Mouse (Mus musculus) forebrain, postnatal 0 days (tissue): ENCODE data around the gene Rrbp1. TPM values are rescaled to one million over a fixed set of nuclear protein-coding genes. Genes with fewer than 3 reads are reported as not detected.
A peak's percentile ranks its signal among the peaks of the same experiment; 100 is the strongest.

Experiments used
- ATAC-seq: fragments of 200-750 bp; cut with Nextera tagmentation; 2 replicates; pipeline ENCODE4 v1.8.0; 2017; ENCODE audit warnings: mild to moderate bottlenecking, moderate library complexity
- DNase-seq: peaks from one replicate; pipeline ENCODE4 v3.0.0-alpha.2; 2015
- H3K27ac ChIP-seq: fragments of 300-500 bp; sonication (generic); 2 replicates; pipeline ENCODE4 v1.5.1; 2014; ENCODE audit warnings: low read depth, mild to moderate bottlenecking, antibody characterized with exemption, low read length, moderate library complexity, mixed read lengths
- H3K27me3 ChIP-seq: fragments of 300-500 bp; sonication (generic); 2 replicates; pipeline ENCODE4 v1.6.1; 2014; ENCODE audit warnings: mild to moderate bottlenecking, low read length, mixed read lengths; ENCODE audit not compliant: insufficient read depth
- H3K36me3 ChIP-seq: fragments of 300-500 bp; sonication (generic); 2 replicates; pipeline ENCODE4 v1.6.1; 2014; ENCODE audit warnings: mild to moderate bottlenecking, moderate library complexity; ENCODE audit not compliant: insufficient read depth
- H3K4me1 ChIP-seq: fragments of 300-500 bp; sonication (generic); 2 replicates; pipeline ENCODE4 v1.6.1; 2014; ENCODE audit warnings: antibody characterized with exemption; ENCODE audit not compliant: insufficient read depth
- H3K4me2 ChIP-seq: fragments of 300-500 bp; sonication (generic); 2 replicates; pipeline ENCODE4 v1.6.1; 2014; ENCODE audit warnings: low read depth, mild to moderate bottlenecking, moderate library complexity
- H3K4me3 ChIP-seq: fragments of 300-500 bp; sonication (generic); 2 replicates; pipeline ENCODE4 v1.5.1; 2014; ENCODE audit warnings: low read depth, low read length, mixed read lengths
- H3K9ac ChIP-seq: fragments of 300-500 bp; sonication (generic); 2 replicates; pipeline ENCODE4 v1.6.1; 2014; ENCODE audit warnings: mild to moderate bottlenecking
- H3K9me3 ChIP-seq: fragments of 300-500 bp; sonication (generic); 2 replicates; pipeline ENCODE4 v1.6.1; 2016; ENCODE audit warnings: low read length
- CTCF ChIP-seq: sonication (generic); IDR thresholded peaks from 2 replicates; pipeline ENCODE4 v1.5.1; 2016; ENCODE audit warnings: antibody characterized with exemption, control low read depth, low read depth
- WGBS: fragments of 180-500 bp; shearing (Covaris S2); extraction: QIAGEN DNeasy Blood & Tissue Kit; methylation state at CpG from one replicate; pipeline ENCODE4 v1.1.7; 2014; 5-methylcytosine and 5-hydroxymethylcytosine counted together
- polyA plus RNA-seq: library from polyadenylated mRNA; unstranded; fragments of >200 nt; fragmentation: Nextera tagmentation; extraction: Ambion mirVana; gene quantifications from 2 replicates; pipeline ENCODE4 v1.2.1, GENCODE M21; 2015
- total RNA-seq: library from RNA; depleted of rRNA; stranded (reverse); fragments of >200 nt; gene quantifications from 2 replicates; pipeline ENCODE4 v1.2.3, GENCODE M21; 2014; rRNA removed

Rrbp1 gene
- total RNA-seq (30.5 and 37.1 TPM in 2 replicates), polyA plus RNA-seq (12.5 and 19.5 TPM in 2 replicates)

DNA sequence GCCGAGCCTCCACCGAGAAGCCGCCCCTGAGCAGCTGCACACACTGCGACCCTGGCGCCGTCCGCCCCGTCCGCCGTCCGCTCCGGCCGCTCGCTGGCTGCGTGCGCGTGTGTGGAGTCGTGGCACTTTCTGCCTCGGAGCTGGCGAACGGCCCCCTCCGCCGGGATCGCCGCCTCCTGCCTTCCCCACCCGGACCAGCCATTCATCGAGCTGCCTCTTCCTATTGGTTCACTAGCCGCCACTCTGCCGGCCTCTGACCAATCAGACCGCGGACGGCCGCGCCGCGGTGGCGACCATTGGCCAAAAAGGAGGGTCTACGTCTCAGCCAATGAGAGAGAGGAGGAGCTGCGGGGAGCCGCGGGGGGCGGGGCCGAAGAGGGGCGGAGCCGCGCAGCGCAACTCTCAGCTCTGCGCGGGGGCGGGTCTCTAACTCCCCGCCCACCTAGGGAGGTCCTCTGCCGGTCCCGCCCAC lies at the start of gene Rrbp1:
Gene Rrbp1 (minus strand): TSS at position 184 of the 472 bp plus-strand sequence.
- no peaks in the 10 kb centered on the region for H3K27me3 ChIP-seq
- DNase-seq, result peak; percentile 99
- no peaks in the 10 kb centered on the region for H3K36me3 ChIP-seq
- H3K4me2 ChIP-seq, result peak within 1 kb of the TSS; percentile 54
- WGBS, result under 1% methylated on average over 43 of the region's 53 CpGs
- peak within 1 kb of the TSS; percentile 81 for H3K27ac ChIP-seq
- peak within 1 kb of the TSS; percentile 81 for H3K4me3 ChIP-seq
- H3K4me1 ChIP-seq, result 0 out of 2 replicates have a peak, but pooled peaks cover 5% of the 10 kb centered on the region
- no peak for TF ChIP-seq CTCF
- H3K9ac ChIP-seq, result peak within 1 kb of the TSS; percentile 62
- no peaks in the 10 kb centered on the region for H3K9me3 ChIP-seq
- peak; percentile 99 for ATAC-seq

- Histone ChIP-seq H3K27me3 (no peaks in the 10 kb centered on the region), H3K9me3 (no peaks in the 10 kb centered on the region), H3K9ac (no peak overlapping the region), H3K36me3 (no peaks in the 10 kb centered on the region), H3K4me3 (no peak overlapping the region), H3K4me2 (no peak overlapping the region), H3K4me1 (no peaks in the 10 kb centered on the region), H3K27ac (no peak overlapping the region)
- WGBS, result 50% methylated on average over 2 of the region's 2 CpGs
- no peak for TF ChIP-seq CTCF
- no peak for ATAC-seq
- no peak for DNase-seq
These were observed 46.7 kb upstream of the Rrbp1 start for GRCm38 (mm10) chr2:144057735-144058134.

DNA sequence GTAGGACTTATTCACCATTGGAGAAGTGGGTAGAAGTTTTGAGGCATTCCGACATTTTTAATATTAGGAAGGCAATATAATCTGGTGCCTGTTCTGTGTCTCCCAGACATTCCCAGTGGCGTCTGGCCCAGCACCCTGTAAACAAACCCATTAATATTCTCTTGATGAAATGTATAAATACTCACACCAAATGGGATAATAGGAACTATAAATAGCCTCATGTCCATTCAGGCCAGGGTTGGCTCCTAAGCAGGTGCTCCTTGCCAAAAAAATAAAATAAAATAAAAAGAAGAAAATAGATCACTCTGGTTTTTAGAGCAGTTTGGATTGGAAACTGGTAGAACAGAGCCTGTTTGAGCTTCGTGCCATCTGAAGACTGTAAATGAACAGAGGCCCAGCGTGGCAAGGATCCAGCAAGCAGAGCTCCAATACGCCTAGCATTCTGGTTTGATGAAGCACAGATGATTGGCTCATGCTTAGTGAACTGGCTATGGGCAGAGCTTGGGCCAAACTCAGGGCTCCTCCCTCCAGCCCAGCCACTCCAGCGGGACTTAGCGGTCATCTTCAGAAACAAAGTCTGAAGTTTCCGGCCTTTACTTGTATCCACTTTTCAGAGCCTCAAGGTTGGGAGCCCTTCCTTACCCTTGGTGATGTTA lies 41.5 kb upstream of the Rrbp1 start:
- Histone ChIP-seq H3K36me3 (no peaks in the 10 kb centered on the region), H3K4me3 (no peak overlapping the region), H3K4me1 (0 out of 2 replicates have a peak, but pooled peaks cover 4% of the 10 kb centered on the region), H3K27ac (no peak overlapping the region), H3K9me3 (no peaks in the 10 kb centered on the region), H3K27me3 (no peaks in the 10 kb centered on the region), H3K9ac (no peak overlapping the region), H3K4me2 (no peak overlapping the region)
- DNase-seq (peak; percentile 81), ATAC-seq (peak; percentile 88)
- 55% methylated on average over 8 of the region's 8 CpGs for WGBS
- TF ChIP-seq CTCF, result no peak

- H3K4me3 ChIP-seq, result no peak overlapping the region
- no peak for DNase-seq
- H3K27ac ChIP-seq, result no peak overlapping the region
- H3K36me3 ChIP-seq, result no peaks in the 10 kb centered on the region
- H3K4me2 ChIP-seq, result no peak overlapping the region
- no peak for ATAC-seq
- H3K9ac ChIP-seq, result no peak overlapping the region
- no peaks in the 10 kb centered on the region for H3K27me3 ChIP-seq
- H3K4me1 ChIP-seq, result 0 out of 2 replicates have a peak, but pooled peaks cover 4% of the 10 kb centered on the region
- no peak for TF ChIP-seq CTCF
- no peaks in the 10 kb centered on the region for H3K9me3 ChIP-seq
- 91% methylated on average over 6 of the region's 6 CpGs for WGBS
These were observed 39.8 kb upstream of the Rrbp1 start for GRCm38 (mm10) chr2:144050861-144051260.

- no peak overlapping the region for H3K4me3 ChIP-seq
These were observed 39.1 kb upstream of the Rrbp1 start for GRCm38 (mm10) chr2:144050146-144050680.

GRCm38 (mm10) chr2:144046916-144047315 lies 35.9 kb upstream of the Rrbp1 start:
- DNase-seq (no peak), ATAC-seq (no peak)
- Histone ChIP-seq H3K9me3 (peaks cover 7% of the 10 kb centered on the region; the same call in 1 of the 2 replicates), H3K36me3 (no peaks in the 10 kb centered on the region), H3K27me3 (no peaks in the 10 kb centered on the region), H3K27ac (no peak overlapping the region), H3K4me3 (no peak overlapping the region), H3K9ac (no peak overlapping the region), H3K4me1 (no peaks in the 10 kb centered on the region), H3K4me2 (no peak overlapping the region)
- TF ChIP-seq CTCF, result no peak
- 84% methylated on average over 11 of the region's 11 CpGs for WGBS

More at GRCm38 (mm10) chr2:144050146-144050680, 39.1 kb upstream of the Rrbp1 start:
- TF ChIP-seq CTCF, result no peak
- no peaks in the 10 kb centered on the region for H3K36me3 ChIP-seq
- no peak for ATAC-seq
- no peak overlapping the region for H3K4me2 ChIP-seq
- no peaks in the 10 kb centered on the region for H3K27me3 ChIP-seq
- DNase-seq, result no peak
- H3K9me3 ChIP-seq, result no peaks in the 10 kb centered on the region
- no peak overlapping the region for H3K9ac ChIP-seq
- 79% methylated on average over 8 of the region's 8 CpGs for WGBS
- H3K4me1 ChIP-seq, result 0 out of 2 replicates have a peak, but pooled peaks cover 4% of the 10 kb centered on the region
- H3K27ac ChIP-seq, result no peak overlapping the region
